7 mouse cellular contexts compared by ENCODE assay signal in the genomic region with DNA sequence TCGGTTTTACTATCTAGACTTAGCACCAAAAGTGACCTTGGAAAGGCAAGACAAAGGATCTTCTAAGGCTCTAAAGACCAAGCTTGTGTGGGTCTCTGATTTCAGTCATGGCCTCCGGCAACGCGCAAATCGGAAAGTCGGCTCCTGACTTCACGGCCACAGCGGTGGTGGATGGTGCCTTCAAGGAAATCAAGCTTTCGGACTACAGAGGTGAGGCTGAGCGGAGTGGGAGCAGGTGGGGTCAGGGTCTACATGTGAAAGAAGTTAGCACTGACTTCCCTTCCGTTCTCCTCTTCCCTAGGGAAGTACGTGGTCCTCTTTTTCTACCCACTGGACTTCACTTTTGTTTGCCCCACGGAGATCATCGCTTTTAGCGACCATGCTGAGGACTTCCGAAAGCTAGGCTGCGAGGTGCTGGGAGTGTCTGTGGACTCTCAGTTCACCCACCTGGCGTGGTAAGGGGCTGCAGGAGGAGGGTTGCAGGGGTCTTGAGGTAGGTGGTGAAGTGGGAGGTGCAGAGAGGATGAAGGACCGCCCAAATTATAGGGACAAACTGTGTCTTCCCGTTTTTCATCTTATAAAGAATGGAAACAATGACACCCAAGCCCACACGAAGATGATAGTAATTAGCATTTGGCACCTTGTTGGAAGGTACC. TPM values are rescaled to one million over a fixed set of nuclear protein-coding genes. Genes with fewer than 3 reads are reported as not detected.
DNase-seq lines count a peak whose midpoint lies in the region; ATAC-seq lines count a peak whose summit lies in the region.

No protein-coding gene starts in this region.

- ATAC-seq in megakaryocyte, adult 5-6 weeks (ENCODE audit: poor library complexity, severe bottlenecking) = no peak
- no peak for ATAC-seq in embryonic facial prominence, embryonic 14.5 days (ENCODE audit: low read depth)
- ATAC-seq in intestine, embryonic 14.5 days (replicated peaks; ENCODE audit: low FRiP score, low TSS enrichment, low read depth) = no peak
- no peak for ATAC-seq in midbrain, embryonic 16.5 days

- H3K27me3 ChIP-seq in megakaryocyte, embryonic 14.5 days (replicated peaks) = no peaks in the 10 kb centered on the region
- no peaks in the 10 kb centered on the region for H3K27me3 ChIP-seq in embryonic facial prominence, embryonic 14.5 days (replicated peaks; ENCODE audit: control insufficient read depth, insufficient read depth, low read length)
- H3K27me3 ChIP-seq in intestine, embryonic 14.5 days (replicated peaks; ENCODE audit: control insufficient read depth, insufficient read depth, low read length) = no peaks in the 10 kb centered on the region
- no peaks in the 10 kb centered on the region for H3K27me3 ChIP-seq in midbrain, embryonic 16.5 days (ENCODE audit: control insufficient read depth, insufficient read depth, low read depth, low read length)

- peak overlapping the region; percentile 78 for H3K27ac ChIP-seq in embryonic facial prominence, embryonic 14.5 days (replicated peaks; ENCODE audit: low read depth, low read length)
- H3K27ac ChIP-seq in intestine, embryonic 14.5 days (ENCODE audit: low read depth) = peak overlapping the region; percentile 81; the same call in 1 of the 2 replicates
- peak overlapping the region; percentile 93 for H3K27ac ChIP-seq in midbrain, embryonic 16.5 days (ENCODE audit: low read length)

- no peaks in the 10 kb centered on the region for H3K9me3 ChIP-seq in megakaryocyte, embryonic 14.5 days
- H3K9me3 ChIP-seq in embryonic facial prominence, embryonic 14.5 days (ENCODE audit: control insufficient read depth, low read length) = no peaks in the 10 kb centered on the region
- no peaks in the 10 kb centered on the region for H3K9me3 ChIP-seq in intestine, embryonic 14.5 days (ENCODE audit: control insufficient read depth, low read length)
- no peaks in the 10 kb centered on the region for H3K9me3 ChIP-seq in midbrain, embryonic 16.5 days (replicated peaks; ENCODE audit: control insufficient read depth, low read length, poor library complexity, severe bottlenecking)

- H3K36me3 ChIP-seq in megakaryocyte, embryonic 14.5 days (replicated peaks; ENCODE audit: low read length) = peaks cover 37% of the 10 kb centered on the region
- H3K36me3 ChIP-seq in embryonic facial prominence, embryonic 14.5 days (ENCODE audit: control insufficient read depth, insufficient read depth, low read length) = peaks cover 45% of the 10 kb centered on the region
- peaks cover 46% of the 10 kb centered on the region for H3K36me3 ChIP-seq in intestine, embryonic 14.5 days (ENCODE audit: control insufficient read depth, insufficient read depth, low read length)
- H3K36me3 ChIP-seq in midbrain, embryonic 16.5 days (ENCODE audit: control insufficient read depth, insufficient read depth, low read length) = peaks cover 16% of the 10 kb centered on the region

- H3K9ac ChIP-seq in embryonic facial prominence, embryonic 14.5 days (ENCODE audit: low read depth, low read length) = peak overlapping the region; percentile 86
- H3K9ac ChIP-seq in intestine, embryonic 14.5 days (ENCODE audit: low read length) = peak overlapping the region; percentile 87
- peak overlapping the region; percentile 96 for H3K9ac ChIP-seq in midbrain, embryonic 16.5 days (ENCODE audit: low read depth, low read length)

- no peak for DNase-seq in embryonic facial prominence, embryonic 14.5 days (ENCODE audit: low spot score)
- no peak for DNase-seq in intestine, embryonic 14.5 days (ENCODE audit: low spot score)
- DNase-seq in right cerebral cortex, postnatal 14 days = no peak
- no peak for DNase-seq in urinary bladder, postnatal 25 days (ENCODE audit: low spot score)

- peaks cover 90% of the 10 kb centered on the region for H3K4me1 ChIP-seq in megakaryocyte, embryonic 14.5 days
- H3K4me1 ChIP-seq in embryonic facial prominence, embryonic 14.5 days (ENCODE audit: control insufficient read depth, insufficient read depth, low read length) = peaks cover 20% of the 10 kb centered on the region
- peaks cover 26% of the 10 kb centered on the region for H3K4me1 ChIP-seq in intestine, embryonic 14.5 days (replicated peaks; ENCODE audit: control insufficient read depth, insufficient read depth, low read length)
- H3K4me1 ChIP-seq in midbrain, embryonic 16.5 days (ENCODE audit: control insufficient read depth, insufficient read depth, low read length) = peaks cover 28% of the 10 kb centered on the region

- H3K4me2 ChIP-seq in embryonic facial prominence, embryonic 14.5 days (ENCODE audit: low read depth, low read length) = peak overlapping the region; percentile 94
- peak overlapping the region; percentile 87 for H3K4me2 ChIP-seq in intestine, embryonic 14.5 days (ENCODE audit: low read length)
- H3K4me2 ChIP-seq in midbrain, embryonic 16.5 days (ENCODE audit: low read length) = peak overlapping the region; percentile 97

- peak overlapping the region; percentile 93 for H3K4me3 ChIP-seq in megakaryocyte, embryonic 14.5 days (replicated peaks)
- peak overlapping the region; percentile 73 for H3K4me3 ChIP-seq in embryonic facial prominence, embryonic 14.5 days (ENCODE audit: low read depth, low read length)
- peak overlapping the region; percentile 68 for H3K4me3 ChIP-seq in intestine, embryonic 14.5 days (ENCODE audit: low read depth, low read length)
- H3K4me3 ChIP-seq in midbrain, embryonic 16.5 days (ENCODE audit: low read depth, low read length) = peak overlapping the region; percentile 82

- 6% methylated on average over 21 of the region's 21 CpGs for WGBS in embryonic facial prominence, embryonic 14.5 days
- 7% methylated on average over 21 of the region's 21 CpGs for WGBS in intestine, embryonic 14.5 days
- WGBS in midbrain, embryonic 16.5 days = 4% methylated on average over 21 of the region's 21 CpGs

RNA-seq across cellular contexts. Expression of a gene that starts 0.7 kb away (rescaled TPM):
- polyA plus RNA-seq in megakaryocyte, embryonic 14.5 days (2012; ENCODE audit: insufficient read depth, low replicate concordance) = 248 and 286 TPM in 2 replicates
- 56.8 and 75.8 TPM in 2 replicates for total RNA-seq in megakaryocyte, adult 5-6 weeks (2015)
- 41.1 and 49.0 TPM in 2 replicates for total RNA-seq in megakaryocyte, adult 5-6 weeks (2017)
- 73.7 and 88.9 TPM in 2 replicates for polyA plus RNA-seq in embryonic facial prominence, embryonic 14.5 days (2014; fragmentation: Nextera tagmentation; extraction: Ambion mirVana)
- 132 and 141 TPM in 2 replicates for polyA plus RNA-seq in intestine, embryonic 14.5 days (2014; fragmentation: Nextera tagmentation; extraction: Ambion mirVana)
- polyA plus RNA-seq in midbrain, embryonic 16.5 days (2015; fragmentation: Nextera tagmentation; extraction: Ambion mirVana) = 47.9 and 51.3 TPM in 2 replicates

RNA-seq across cellular contexts. Expression of a gene that starts 0.9 kb away (rescaled TPM):
- 68.6 and 73.1 TPM in 2 replicates for polyA plus RNA-seq in megakaryocyte, embryonic 14.5 days (2012; ENCODE audit: insufficient read depth, low replicate concordance)
- total RNA-seq in megakaryocyte, adult 5-6 weeks (2015) = 180 and 184 TPM in 2 replicates
- total RNA-seq in megakaryocyte, adult 5-6 weeks (2017) = 230 and 256 TPM in 2 replicates
- polyA plus RNA-seq in embryonic facial prominence, embryonic 14.5 days (2014; fragmentation: Nextera tagmentation; extraction: Ambion mirVana) = 715 and 771 TPM in 2 replicates
- polyA plus RNA-seq in intestine, embryonic 14.5 days (2014; fragmentation: Nextera tagmentation; extraction: Ambion mirVana) = 771 and 821 TPM in 2 replicates
- polyA plus RNA-seq in midbrain, embryonic 16.5 days (2015; fragmentation: Nextera tagmentation; extraction: Ambion mirVana) = 1,134 and 1,161 TPM in 2 replicates

RNA-seq across cellular contexts. Expression of a gene that starts 1.0 kb away (rescaled TPM):
- not detected in 2 replicates for polyA plus RNA-seq in megakaryocyte, embryonic 14.5 days (2012; ENCODE audit: insufficient read depth, low replicate concordance)
- total RNA-seq in megakaryocyte, adult 5-6 weeks (2015) = 3.2 TPM in 1 of 2 replicates, not detected in the other
- not detected in 2 replicates for total RNA-seq in megakaryocyte, adult 5-6 weeks (2017)
- not detected in 2 replicates for polyA plus RNA-seq in embryonic facial prominence, embryonic 14.5 days (2014; fragmentation: Nextera tagmentation; extraction: Ambion mirVana)
- polyA plus RNA-seq in intestine, embryonic 14.5 days (2014; fragmentation: Nextera tagmentation; extraction: Ambion mirVana) = not detected in 2 replicates
- polyA plus RNA-seq in midbrain, embryonic 16.5 days (2015; fragmentation: Nextera tagmentation; extraction: Ambion mirVana) = not detected in 2 replicates

RNA-seq across cellular contexts. Expression of a gene that starts 8.3 kb away (rescaled TPM):
- 743 and 797 TPM in 2 replicates for polyA plus RNA-seq in megakaryocyte, embryonic 14.5 days (2012; ENCODE audit: insufficient read depth, low replicate concordance)
- total RNA-seq in megakaryocyte, adult 5-6 weeks (2015) = 45.5 and 60.4 TPM in 2 replicates
- 110 and 125 TPM in 2 replicates for total RNA-seq in megakaryocyte, adult 5-6 weeks (2017)
- polyA plus RNA-seq in embryonic facial prominence, embryonic 14.5 days (2014; fragmentation: Nextera tagmentation; extraction: Ambion mirVana) = 16.8 and 18.4 TPM in 2 replicates
- 14.4 and 17.2 TPM in 2 replicates for polyA plus RNA-seq in intestine, embryonic 14.5 days (2014; fragmentation: Nextera tagmentation; extraction: Ambion mirVana)
- 5.3 TPM in 2 replicates for polyA plus RNA-seq in midbrain, embryonic 16.5 days (2015; fragmentation: Nextera tagmentation; extraction: Ambion mirVana)

RNA-seq across cellular contexts. Expression of a gene that starts 20.1 kb away (rescaled TPM):
- 7.3 and 8.9 TPM in 2 replicates for polyA plus RNA-seq in megakaryocyte, embryonic 14.5 days (2012; ENCODE audit: insufficient read depth, low replicate concordance)
- total RNA-seq in megakaryocyte, adult 5-6 weeks (2015) = 0.82 and 1.1 TPM in 2 replicates
- total RNA-seq in megakaryocyte, adult 5-6 weeks (2017) = 3.1 and 6.6 TPM in 2 replicates
- polyA plus RNA-seq in embryonic facial prominence, embryonic 14.5 days (2014; fragmentation: Nextera tagmentation; extraction: Ambion mirVana) = 13.1 and 15.3 TPM in 2 replicates
- polyA plus RNA-seq in intestine, embryonic 14.5 days (2014; fragmentation: Nextera tagmentation; extraction: Ambion mirVana) = 36.0 and 40.7 TPM in 2 replicates
- polyA plus RNA-seq in midbrain, embryonic 16.5 days (2015; fragmentation: Nextera tagmentation; extraction: Ambion mirVana) = 39.3 and 43.8 TPM in 2 replicates
